16 mouse cellular contexts compared by ENCODE assay signal in genomic region chr6:45236531-45236930, GRCm38 (mm10).
"Had no signal": no experiment of that assay in that cellular context is flagged by ENCODE, and none has a peak within 500 bp of the region (broad histone marks: within the 10 kb centered on the region; RNA-seq: fewer than 3 reads in every experiment).

No protein-coding gene starts in this region.

- H3K9me3 ChIP-seq: neural tube, embryonic 13.5 days; neural tube, embryonic 15.5 days; stomach, embryonic 15.5 days had no signal

- DNase-seq: retina, postnatal 1 day; right cerebral cortex, adult 18-20 months; right cerebral cortex, postnatal 14 days; right cerebral cortex, postnatal 25 days; right cerebral cortex, postnatal 4 days; spleen, adult 18-20 months; thymus, adult 18-20 months; thymus, adult 2 months; thymus, postnatal 14 days; thymus, postnatal 25 days; thymus, postnatal 36 days; thymus, postnatal 4 days had no signal

- H3K36me3 ChIP-seq: neural tube, embryonic 13.5 days; neural tube, embryonic 15.5 days; stomach, embryonic 15.5 days had no signal

- H3K27me3 ChIP-seq: neural tube, embryonic 13.5 days; neural tube, embryonic 15.5 days; stomach, embryonic 15.5 days had no signal

- H3K27ac ChIP-seq: neural tube, embryonic 13.5 days; neural tube, embryonic 15.5 days; stomach, embryonic 15.5 days; stomach, postnatal 0 days had no signal

- H3K4me3 ChIP-seq: neural tube, embryonic 13.5 days; neural tube, embryonic 15.5 days; stomach, embryonic 15.5 days had no signal

- H3K9ac ChIP-seq: neural tube, embryonic 13.5 days; neural tube, embryonic 15.5 days; stomach, embryonic 15.5 days had no signal

- H3K4me2 ChIP-seq: neural tube, embryonic 13.5 days; neural tube, embryonic 15.5 days; stomach, embryonic 15.5 days had no signal

- H3K4me1 ChIP-seq: neural tube, embryonic 15.5 days; stomach, embryonic 15.5 days had no signal
